Mouse (Mus musculus) midbrain, embryonic 16.5 days (tissue): ENCODE measurements around the gene Trappc12. TPM values are rescaled to one million over a fixed set of nuclear protein-coding genes. Genes with fewer than 3 reads are reported as not detected.

Experiments used
- ATAC-seq: fragments of 200-750 bp; cut with Nextera tagmentation; 2 replicates; pipeline ENCODE4 v1.8.0; 2017; ENCODE audit warnings: moderate TSS enrichment
- H3K27ac ChIP-seq: fragments of 300-500 bp; sonication (generic); 2 replicates; pipeline ENCODE4 v1.5.1; 2014; ENCODE audit warnings: mild to moderate bottlenecking, low read length, mixed read lengths
- H3K27me3 ChIP-seq: fragments of 300-500 bp; sonication (generic); 2 replicates; pipeline ENCODE4 v1.6.1; 2014; ENCODE audit warnings: low read depth, low read length, mixed read lengths; ENCODE audit not compliant: control insufficient read depth, insufficient read depth
- H3K36me3 ChIP-seq: fragments of 300-500 bp; sonication (generic); 2 replicates; pipeline ENCODE4 v1.6.1; 2014; ENCODE audit warnings: mild to moderate bottlenecking, low read length, moderate library complexity, mixed read lengths; ENCODE audit not compliant: control insufficient read depth, insufficient read depth
- H3K4me1 ChIP-seq: fragments of 300-500 bp; sonication (generic); 2 replicates; pipeline ENCODE4 v1.6.1; 2014; ENCODE audit warnings: mild to moderate bottlenecking, low read length, mixed read lengths; ENCODE audit not compliant: control insufficient read depth, insufficient read depth
- H3K4me2 ChIP-seq: fragments of 300-500 bp; sonication (generic); 2 replicates; pipeline ENCODE4 v1.6.1; 2014; ENCODE audit warnings: mild to moderate bottlenecking, low read length, mixed read lengths
- H3K4me3 ChIP-seq: fragments of 300-500 bp; sonication (generic); 2 replicates; pipeline ENCODE4 v1.5.1; 2014; ENCODE audit warnings: low read depth, mild to moderate bottlenecking, low read length, moderate library complexity, mixed read lengths
- H3K9ac ChIP-seq: fragments of 300-500 bp; sonication (generic); 2 replicates; pipeline ENCODE4 v1.6.1; 2014; ENCODE audit warnings: low read depth, low read length, mixed read lengths
- H3K9me3 ChIP-seq: fragments of 300-500 bp; sonication (generic); replicated peaks from 2 replicates; pipeline ENCODE4 v1.6.1; 2014; ENCODE audit warnings: mild to moderate bottlenecking, low read length, mixed read lengths; ENCODE audit not compliant: control insufficient read depth, poor library complexity, severe bottlenecking
- WGBS: fragments of 180-500 bp; shearing (Covaris S2); extraction: QIAGEN DNeasy Blood & Tissue Kit; methylation state at CpG from one replicate; pipeline ENCODE4 v1.1.7; 2014; 5-methylcytosine and 5-hydroxymethylcytosine counted together
- polyA plus RNA-seq: library from polyadenylated mRNA; unstranded; fragments of >200 nt; fragmentation: Nextera tagmentation; extraction: Ambion mirVana; gene quantifications from 2 replicates; pipeline ENCODE4 v1.2.1, GENCODE M21; 2015

Gene Trappc12
- polyA plus RNA-seq, 1 experiment from 2014 or later = 43.6 TPM

- Histone ChIP-seq H3K4me2 (no peak overlapping the region), H3K9ac (no peak overlapping the region), H3K4me3 (no peak overlapping the region), H3K27me3 (no peaks in the 10 kb centered on the region), H3K9me3 (no peaks in the 10 kb centered on the region), H3K4me1 (0 out of 2 replicates have a peak, but pooled peaks cover 5% of the 10 kb centered on the region), H3K27ac (no peak overlapping the region; the same call in 1 of the 2 replicates), H3K36me3 (no peaks in the 10 kb centered on the region)
- ATAC-seq = peak; percentile 52; the same call in 1 of the 2 replicates
- WGBS = 45% methylated on average over 4 of the region's 4 CpGs
These were observed 34.1 kb upstream of the Trappc12 start for GRCm38 (mm10) chr12:28784355-28784754.

GRCm38 (mm10) chr12:28782637-28783036, 32.4 kb upstream of the Trappc12 start:
- Histone ChIP-seq H3K9ac (no peak overlapping the region), H3K4me1 (0 out of 2 replicates have a peak, but pooled peaks cover 5% of the 10 kb centered on the region), H3K27ac (no peak overlapping the region), H3K4me3 (no peak overlapping the region), H3K27me3 (no peaks in the 10 kb centered on the region), H3K36me3 (no peaks in the 10 kb centered on the region), H3K9me3 (no peaks in the 10 kb centered on the region), H3K4me2 (no peak overlapping the region)
- WGBS = 97% methylated on average over 3 of the region's 3 CpGs
- ATAC-seq = no peak

- no peak overlapping the region for H3K4me3 ChIP-seq
- no peak overlapping the region for H3K9ac ChIP-seq
- H3K4me1 ChIP-seq = peaks cover 8% of the 10 kb centered on the region
- no peak overlapping the region for H3K27ac ChIP-seq
- WGBS = 78% methylated on average over 7 of the region's 7 CpGs
- no peaks in the 10 kb centered on the region for H3K27me3 ChIP-seq
- H3K36me3 ChIP-seq = no peaks in the 10 kb centered on the region
- H3K9me3 ChIP-seq = no peaks in the 10 kb centered on the region
- no peak overlapping the region for H3K4me2 ChIP-seq
- ATAC-seq = no peak
These were observed 29.9 kb upstream of the Trappc12 start for GRCm38 (mm10) chr12:28780180-28780579.

GRCm38 (mm10) chr12:28775627-28776026, 25.4 kb upstream of the Trappc12 start:
- H3K4me3 ChIP-seq = no peak overlapping the region
- no peak overlapping the region for H3K4me2 ChIP-seq
- H3K27ac ChIP-seq = no peak overlapping the region
- 0 out of 2 replicates have a peak, but pooled peaks have one; percentile 54 for ATAC-seq
- H3K9ac ChIP-seq = no peak overlapping the region
- no peaks in the 10 kb centered on the region for H3K36me3 ChIP-seq
- peaks cover 12% of the 10 kb centered on the region for H3K4me1 ChIP-seq
- no peaks in the 10 kb centered on the region for H3K9me3 ChIP-seq
- WGBS = 82% methylated on average over 6 of the region's 6 CpGs
- no peaks in the 10 kb centered on the region for H3K27me3 ChIP-seq

- WGBS = 12% methylated on average over 8 of the region's 8 CpGs
These were observed 24.8 kb upstream of the Trappc12 start for GRCm38 (mm10) chr12:28775120-28775519.

GRCm38 (mm10) chr12:28773815-28774214, 23.5 kb upstream of the Trappc12 start:
- H3K36me3 ChIP-seq = no peaks in the 10 kb centered on the region
- H3K27ac ChIP-seq = no peak overlapping the region
- H3K4me2 ChIP-seq = no peak overlapping the region
- WGBS = 74% methylated on average over 3 of the region's 3 CpGs
- H3K9ac ChIP-seq = no peak overlapping the region
- no peak for ATAC-seq
- peaks cover 12% of the 10 kb centered on the region for H3K4me1 ChIP-seq
- H3K4me3 ChIP-seq = no peak overlapping the region
- no peaks in the 10 kb centered on the region for H3K9me3 ChIP-seq
- no peaks in the 10 kb centered on the region for H3K27me3 ChIP-seq

More at GRCm38 (mm10) chr12:28775120-28775519, 24.8 kb upstream of the Trappc12 start:
- ATAC-seq = peak; percentile 69; the same call in 1 of the 2 replicates
- no peaks in the 10 kb centered on the region for H3K27me3 ChIP-seq
- H3K9me3 ChIP-seq = no peaks in the 10 kb centered on the region
- no peak overlapping the region for H3K9ac ChIP-seq
- no peak overlapping the region for H3K4me3 ChIP-seq
- peak overlapping the region; percentile 48; the same call in 1 of the 2 replicates for H3K27ac ChIP-seq
- no peak overlapping the region for H3K4me2 ChIP-seq
- H3K4me1 ChIP-seq = peaks cover 12% of the 10 kb centered on the region
- H3K36me3 ChIP-seq = no peaks in the 10 kb centered on the region

- no peak overlapping the region for H3K4me2 ChIP-seq
- no peak for ATAC-seq
- 96% methylated on average over 7 of the region's 7 CpGs for WGBS
- H3K9me3 ChIP-seq = no peaks in the 10 kb centered on the region
- H3K9ac ChIP-seq = no peak overlapping the region
- H3K36me3 ChIP-seq = peaks cover 10% of the 10 kb centered on the region; the same call in 1 of the 2 replicates
- H3K4me1 ChIP-seq = peaks cover 6% of the 10 kb centered on the region
- no peaks in the 10 kb centered on the region for H3K27me3 ChIP-seq
- H3K27ac ChIP-seq = no peak overlapping the region
- no peak overlapping the region for H3K4me3 ChIP-seq
These were observed 19.7 kb upstream of the Trappc12 start for GRCm38 (mm10) chr12:28769953-28770352.

GRCm38 (mm10) chr12:28756019-28756418, 5.7 kb upstream of the Trappc12 start:
- WGBS = 86% methylated on average over 4 of the region's 4 CpGs
- ATAC-seq = no peak

GRCm38 (mm10) chr12:28751508-28752263, 1.4 kb upstream of the Trappc12 start, which contains the start of gene Eipr1:
Gene Eipr1 (plus strand): TSS chr12:28751803.
- peak within 1 kb of the TSS; percentile 69 for H3K9ac ChIP-seq
- ATAC-seq = peak; percentile 87
- peak within 1 kb of the TSS; percentile 88 for H3K4me2 ChIP-seq
- peak within 1 kb of the TSS; percentile 56 for H3K27ac ChIP-seq
- no peaks in the 10 kb centered on the region for H3K27me3 ChIP-seq
- H3K4me3 ChIP-seq = peak within 1 kb of the TSS; percentile 72
- WGBS = 3% methylated on average over 36 of the region's 36 CpGs
- no peaks in the 10 kb centered on the region for H3K9me3 ChIP-seq
- peaks cover 5% of the 10 kb centered on the region for H3K36me3 ChIP-seq
- H3K4me1 ChIP-seq = peaks cover 16% of the 10 kb centered on the region

More at GRCm38 (mm10) chr12:28756019-28756418, 5.7 kb upstream of the Trappc12 start:
- Histone ChIP-seq H3K27me3 (no peaks in the 10 kb centered on the region), H3K36me3 (no peaks in the 10 kb centered on the region; the same call in 1 of the 2 replicates), H3K4me2 (no peak overlapping the region), H3K27ac (no peak overlapping the region), H3K9ac (no peak overlapping the region), H3K9me3 (no peaks in the 10 kb centered on the region; the same call in 1 of the 2 replicates), H3K4me1 (peaks cover 11% of the 10 kb centered on the region), H3K4me3 (no peak overlapping the region)
